Mouse (Mus musculus): Measurements from ENCODE around the gene Dnhd1. TPM values are rescaled to one million over a fixed set of nuclear protein-coding genes. Genes with fewer than 3 reads are reported as not detected.

Gene Dnhd1
- polyA plus RNA-seq, 1 experiment from 2014 or later = 1.0 TPM

DNA sequence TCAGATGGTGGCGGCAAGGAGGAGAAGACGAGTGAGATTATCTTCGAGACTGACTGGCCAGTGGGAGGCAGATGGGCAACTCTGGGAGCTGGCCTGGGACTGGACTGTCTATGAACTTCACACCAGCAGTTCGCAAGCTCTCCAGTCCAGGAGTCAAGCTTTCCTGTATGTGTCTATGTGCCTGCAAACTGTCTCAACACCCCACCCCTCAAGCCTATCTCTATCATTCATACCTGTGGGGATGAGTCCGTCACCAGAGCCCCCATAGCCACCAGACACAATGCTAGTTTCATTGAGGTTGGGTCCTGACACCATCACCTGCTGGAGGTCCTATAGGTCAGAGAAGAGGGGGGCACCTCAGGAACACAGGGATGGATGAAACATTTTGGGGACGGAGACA, 11.9 kb upstream of the Dnhd1 start:
- H3K27me3 ChIP-seq (replicated peaks; ENCODE audit: control insufficient read depth, insufficient read depth, low read length) = no peaks in the 10 kb centered on the region
- ATAC-seq = no peak
- H3K36me3 ChIP-seq (ENCODE audit: control insufficient read depth, insufficient read depth) = peaks cover 10% of the 10 kb centered on the region; the same call in 1 of the 2 replicates
- no peak overlapping the region for H3K27ac ChIP-seq (ENCODE audit: low read length)
- H3K4me1 ChIP-seq (replicated peaks; ENCODE audit: control insufficient read depth, insufficient read depth, low read length) = peaks cover 32% of the 10 kb centered on the region
- no peak overlapping the region for H3K4me3 ChIP-seq (replicated peaks; ENCODE audit: low read length)
- 94% methylated on average over 6 of the region's 6 CpGs for WGBS
- H3K9me3 ChIP-seq (ENCODE audit: control insufficient read depth, low read length) = no peaks in the 10 kb centered on the region
- no peak overlapping the region for H3K9ac ChIP-seq (replicated peaks; ENCODE audit: low read depth, low read length)
- no peak overlapping the region for H3K4me2 ChIP-seq (ENCODE audit: low read length)

DNA sequence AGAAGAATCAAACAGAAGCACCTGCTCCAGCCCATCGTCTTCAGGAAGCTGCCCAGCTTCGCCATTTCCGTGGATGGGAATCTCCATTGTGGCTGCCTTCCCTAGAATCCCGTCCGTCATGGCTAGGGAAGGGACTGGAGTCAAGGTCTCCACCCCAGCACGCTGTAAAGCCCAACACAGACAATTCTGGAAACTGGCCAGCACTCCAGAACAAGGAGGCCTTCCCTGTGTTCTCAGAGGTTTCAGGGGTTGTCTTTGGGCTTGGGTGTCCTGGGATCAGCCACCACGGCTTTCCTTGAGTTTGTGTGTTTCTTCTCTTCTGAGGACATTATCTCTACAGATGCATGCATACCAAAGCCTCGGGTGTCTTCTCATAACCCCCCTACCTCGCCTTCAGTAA, 11.3 kb upstream of the Dnhd1 start:
- peak overlapping the region; percentile 86 for H3K9ac ChIP-seq (replicated peaks; ENCODE audit: low read depth, low read length)
- H3K4me3 ChIP-seq (replicated peaks; ENCODE audit: low read length) = peak overlapping the region; percentile 82
- H3K27ac ChIP-seq (ENCODE audit: low read length) = no peak overlapping the region
- peak overlapping the region; percentile 98 for H3K4me2 ChIP-seq (ENCODE audit: low read length)
- H3K9me3 ChIP-seq (ENCODE audit: control insufficient read depth, low read length) = no peaks in the 10 kb centered on the region
- H3K27me3 ChIP-seq (replicated peaks; ENCODE audit: control insufficient read depth, insufficient read depth, low read length) = no peaks in the 10 kb centered on the region
- ATAC-seq = no peak
- 67% methylated on average over 9 of the region's 9 CpGs for WGBS
- H3K4me1 ChIP-seq (replicated peaks; ENCODE audit: control insufficient read depth, insufficient read depth, low read length) = peaks cover 27% of the 10 kb centered on the region
- peaks cover 10% of the 10 kb centered on the region; the same call in 1 of the 2 replicates for H3K36me3 ChIP-seq (ENCODE audit: control insufficient read depth, insufficient read depth)

DNA sequence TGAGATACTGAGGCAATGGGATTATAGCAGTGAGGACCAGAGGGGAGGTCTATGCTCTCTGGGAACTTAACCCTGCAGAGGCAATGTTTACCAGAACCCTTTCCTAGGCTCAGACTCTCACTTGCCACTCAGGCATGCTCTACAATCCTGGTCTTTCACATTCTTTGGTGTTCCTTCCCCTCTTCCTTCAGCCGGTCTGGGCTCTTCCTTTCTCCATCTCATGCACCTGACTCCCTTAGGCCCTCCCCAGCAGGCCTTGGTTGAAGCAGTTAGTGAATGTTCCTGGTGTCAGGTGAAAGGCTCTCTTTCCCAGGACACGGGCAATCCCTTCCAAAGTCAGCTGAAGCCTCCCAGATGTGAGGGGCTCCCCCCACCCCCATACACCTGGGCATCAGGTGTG, 10.9 kb upstream of the Dnhd1 start, which contains the start of gene Timm10b:
Timm10b (plus strand) TSS at position 301 of the 400 bp plus-strand sequence.
- 6% methylated on average over 2 of the region's 2 CpGs for WGBS
- Histone ChIP-seq H3K9ac (replicated peaks; ENCODE audit: low read depth, low read length) (peak within 1 kb of the TSS; percentile 86), H3K9me3 (ENCODE audit: control insufficient read depth, low read length) (no peaks in the 10 kb centered on the region), H3K27me3 (replicated peaks; ENCODE audit: control insufficient read depth, insufficient read depth, low read length) (no peaks in the 10 kb centered on the region), H3K4me1 (replicated peaks; ENCODE audit: control insufficient read depth, insufficient read depth, low read length) (peaks cover 24% of the 10 kb centered on the region), H3K4me2 (ENCODE audit: low read length) (peak within 1 kb of the TSS; percentile 98), H3K36me3 (ENCODE audit: control insufficient read depth, insufficient read depth) (peaks cover 10% of the 10 kb centered on the region; the same call in 1 of the 2 replicates), H3K27ac (ENCODE audit: low read length) (peak within 1 kb of the TSS; percentile 83), H3K4me3 (replicated peaks; ENCODE audit: low read length) (peak within 1 kb of the TSS; percentile 82)
- ATAC-seq = peak; percentile 16

DNA sequence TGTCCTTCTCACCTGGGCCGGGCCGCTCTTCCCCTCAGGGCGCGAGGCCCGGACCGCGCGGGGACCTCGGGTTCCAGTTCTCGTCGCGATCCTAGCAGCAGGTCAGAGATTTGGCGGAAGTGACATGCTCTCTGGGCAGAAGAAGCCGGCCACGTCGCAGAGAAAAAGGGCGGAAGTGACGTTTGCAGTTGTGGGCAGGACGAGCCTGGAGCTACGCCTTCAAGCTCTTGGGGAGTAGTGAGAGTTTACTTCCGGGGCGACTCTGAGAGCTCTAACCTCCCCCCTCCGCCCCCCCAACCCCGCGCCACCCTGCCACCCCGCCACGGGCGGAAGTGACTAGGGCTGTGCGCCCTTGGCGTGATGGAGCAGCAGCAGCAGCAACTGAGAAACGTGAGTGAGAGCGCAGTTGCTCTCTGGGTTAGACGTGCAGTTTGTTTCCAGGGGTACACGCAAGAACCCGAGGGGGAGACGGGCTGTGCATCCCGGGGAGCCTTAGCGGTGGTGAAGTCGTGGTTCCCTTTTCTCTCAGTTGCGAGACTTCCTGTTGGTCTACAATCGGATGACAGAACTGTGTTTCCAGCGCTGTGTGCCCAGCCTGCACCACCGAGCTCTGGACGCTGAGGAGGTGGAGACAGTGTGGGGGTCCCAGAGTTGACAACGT, 10.3 kb upstream of the Dnhd1 start, which contains the start of the genes Arfip2 and Gm45799:
Arfip2 (minus strand) TSS at position 184 of the 661 bp plus-strand sequence.
Gm45799 (plus strand) TSS at position 320 of the 661 bp plus-strand sequence.
- ATAC-seq = peak; percentile 96
- H3K27me3 ChIP-seq (replicated peaks; ENCODE audit: control insufficient read depth, insufficient read depth, low read length) = no peaks in the 10 kb centered on the region
- peak within 1 kb of the TSS; percentile 83 for H3K27ac ChIP-seq (ENCODE audit: low read length)
- WGBS = 0% methylated on average over 45 of the region's 45 CpGs
- H3K4me1 ChIP-seq (replicated peaks; ENCODE audit: control insufficient read depth, insufficient read depth, low read length) = peaks cover 24% of the 10 kb centered on the region
- H3K9me3 ChIP-seq (ENCODE audit: control insufficient read depth, low read length) = no peaks in the 10 kb centered on the region
- peak within 1 kb of the TSS; percentile 98 for H3K4me2 ChIP-seq (ENCODE audit: low read length)
- H3K4me3 ChIP-seq (replicated peaks; ENCODE audit: low read length) = peak within 1 kb of the TSS; percentile 82
- H3K36me3 ChIP-seq (ENCODE audit: control insufficient read depth, insufficient read depth) = peaks cover 10% of the 10 kb centered on the region; the same call in 1 of the 2 replicates
- H3K9ac ChIP-seq (replicated peaks; ENCODE audit: low read depth, low read length) = peak within 1 kb of the TSS; percentile 86

DNA sequence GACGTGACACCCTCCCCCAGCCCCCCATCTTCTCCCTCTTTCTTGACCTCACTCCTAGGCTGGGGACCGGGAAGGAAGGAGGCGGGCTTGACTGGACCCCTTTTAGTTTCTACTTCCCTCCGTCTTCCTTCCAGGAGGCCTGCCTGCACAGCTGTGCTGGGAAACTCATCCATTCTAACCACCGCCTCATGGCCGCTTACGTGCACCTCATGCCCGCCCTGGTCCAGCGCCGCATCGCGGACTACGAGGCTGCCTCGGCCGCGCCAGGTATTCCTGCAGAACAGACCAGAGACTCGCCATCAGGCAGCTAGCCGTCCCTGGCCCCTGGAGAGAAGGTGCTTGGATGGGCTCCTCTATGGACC, 9.8 kb upstream of the Dnhd1 start:
- Histone ChIP-seq H3K36me3 (ENCODE audit: control insufficient read depth, insufficient read depth) (peaks cover 8% of the 10 kb centered on the region; the same call in 1 of the 2 replicates), H3K27me3 (replicated peaks; ENCODE audit: control insufficient read depth, insufficient read depth, low read length) (no peaks in the 10 kb centered on the region), H3K9ac (replicated peaks; ENCODE audit: low read depth, low read length) (peak overlapping the region; percentile 74), H3K27ac (ENCODE audit: low read length) (peak overlapping the region; percentile 83), H3K4me2 (ENCODE audit: low read length) (peak overlapping the region; percentile 98), H3K4me1 (replicated peaks; ENCODE audit: control insufficient read depth, insufficient read depth, low read length) (peaks cover 24% of the 10 kb centered on the region), H3K9me3 (ENCODE audit: control insufficient read depth, low read length) (no peaks in the 10 kb centered on the region), H3K4me3 (replicated peaks; ENCODE audit: low read length) (peak overlapping the region; percentile 82)
- no peak for ATAC-seq
- 0% methylated on average over 18 of the region's 18 CpGs for WGBS

DNA sequence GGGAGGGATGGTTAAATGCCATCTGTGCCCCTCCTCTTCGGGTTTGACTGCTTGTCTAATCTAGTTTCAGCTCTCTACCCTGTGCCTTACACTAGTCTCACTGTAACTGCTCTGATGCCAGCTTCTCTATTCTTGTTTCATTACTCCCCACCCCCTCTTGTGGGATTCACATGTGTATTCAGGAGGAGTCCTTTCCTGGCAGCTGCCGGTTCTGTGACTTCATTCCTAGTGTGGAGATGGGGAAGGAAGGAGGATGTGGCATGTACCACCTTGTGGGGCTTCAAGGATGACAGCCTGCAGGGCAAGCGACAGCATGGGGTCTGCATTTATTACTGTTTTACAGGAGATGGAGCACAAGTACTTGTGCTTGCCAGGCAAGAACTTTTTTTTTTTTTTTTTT, 8.7 kb upstream of the Dnhd1 start:
- 79% methylated on average over 3 of the region's 3 CpGs for WGBS
- Histone ChIP-seq H3K4me2 (ENCODE audit: low read length) (no peak overlapping the region), H3K9me3 (ENCODE audit: control insufficient read depth, low read length) (no peaks in the 10 kb centered on the region), H3K36me3 (ENCODE audit: control insufficient read depth, insufficient read depth) (peaks cover 5% of the 10 kb centered on the region; the same call in 1 of the 2 replicates), H3K9ac (replicated peaks; ENCODE audit: low read depth, low read length) (no peak overlapping the region), H3K27ac (ENCODE audit: low read length) (no peak overlapping the region), H3K27me3 (replicated peaks; ENCODE audit: control insufficient read depth, insufficient read depth, low read length) (no peaks in the 10 kb centered on the region), H3K4me1 (replicated peaks; ENCODE audit: control insufficient read depth, insufficient read depth, low read length) (peaks cover 24% of the 10 kb centered on the region), H3K4me3 (replicated peaks; ENCODE audit: low read length) (no peak overlapping the region)
- no peak for ATAC-seq

DNA sequence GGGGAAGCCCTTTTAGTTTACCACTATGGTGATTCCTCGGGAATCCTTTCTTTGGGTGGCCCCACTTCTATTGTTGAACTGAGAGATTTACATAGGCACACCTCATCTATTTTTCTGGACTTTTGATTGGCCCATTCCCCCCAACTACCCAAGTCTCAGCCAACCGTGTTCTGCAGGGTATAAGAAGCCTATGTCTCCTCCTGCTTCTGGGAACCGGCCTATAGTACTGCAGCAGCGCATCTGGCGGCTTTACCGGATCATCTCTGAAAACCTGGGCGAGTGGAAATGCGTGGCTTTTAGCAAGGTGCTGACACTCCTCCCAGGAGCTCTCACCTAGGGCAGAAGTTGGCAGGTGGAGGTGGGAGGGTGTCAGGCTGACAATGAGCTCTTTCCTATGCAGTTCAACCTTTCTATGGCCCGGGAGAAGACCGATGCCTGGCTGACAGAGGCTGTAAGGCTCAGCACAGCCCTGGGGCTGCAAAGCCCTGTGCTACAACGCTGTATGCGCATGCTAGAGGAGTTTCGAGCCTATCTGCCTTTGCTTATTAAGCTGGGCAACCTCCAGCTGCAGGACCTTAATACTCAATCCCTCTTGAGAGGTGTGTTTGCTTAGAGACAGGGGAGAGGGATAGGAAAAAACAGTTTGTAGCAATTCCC, 35.0 kb downstream of the Dnhd1 start:
- WGBS = 11% methylated on average over 13 of the region's 13 CpGs
- Histone ChIP-seq H3K4me3 (replicated peaks; ENCODE audit: low read length) (no peak overlapping the region), H3K27ac (ENCODE audit: low read length) (no peak overlapping the region), H3K4me1 (replicated peaks; ENCODE audit: control insufficient read depth, insufficient read depth, low read length) (no peaks in the 10 kb centered on the region), H3K4me2 (ENCODE audit: low read length) (no peak overlapping the region), H3K36me3 (ENCODE audit: control insufficient read depth, insufficient read depth) (no peaks in the 10 kb centered on the region), H3K27me3 (replicated peaks; ENCODE audit: control insufficient read depth, insufficient read depth, low read length) (no peaks in the 10 kb centered on the region), H3K9ac (replicated peaks; ENCODE audit: low read depth, low read length) (no peak overlapping the region), H3K9me3 (ENCODE audit: control insufficient read depth, low read length) (no peaks in the 10 kb centered on the region)
- ATAC-seq = no peak

DNA sequence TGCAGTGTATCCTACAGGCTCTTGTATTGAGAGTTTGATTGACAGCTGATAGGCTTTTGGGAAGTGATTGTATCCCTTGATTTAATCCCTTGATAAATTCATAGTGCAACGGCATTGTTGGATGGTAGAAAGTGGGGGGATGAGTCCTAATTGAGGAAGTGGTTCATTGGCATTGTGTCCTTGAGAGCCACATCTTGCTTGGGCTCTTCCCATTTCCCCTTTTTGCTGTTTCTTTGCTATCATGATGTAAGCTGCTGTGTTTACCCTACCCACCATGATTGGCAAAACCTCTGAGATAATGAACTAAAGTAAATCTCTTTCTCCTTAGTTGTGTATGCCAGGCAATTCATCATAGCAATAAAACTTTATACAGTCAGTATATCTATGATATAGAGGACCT, 40.2 kb downstream of the Dnhd1 start:
- no peaks in the 10 kb centered on the region for H3K27me3 ChIP-seq (replicated peaks; ENCODE audit: control insufficient read depth, insufficient read depth, low read length)
- WGBS = 73% methylated on average over 1 of the region's 1 CpGs

DNA sequence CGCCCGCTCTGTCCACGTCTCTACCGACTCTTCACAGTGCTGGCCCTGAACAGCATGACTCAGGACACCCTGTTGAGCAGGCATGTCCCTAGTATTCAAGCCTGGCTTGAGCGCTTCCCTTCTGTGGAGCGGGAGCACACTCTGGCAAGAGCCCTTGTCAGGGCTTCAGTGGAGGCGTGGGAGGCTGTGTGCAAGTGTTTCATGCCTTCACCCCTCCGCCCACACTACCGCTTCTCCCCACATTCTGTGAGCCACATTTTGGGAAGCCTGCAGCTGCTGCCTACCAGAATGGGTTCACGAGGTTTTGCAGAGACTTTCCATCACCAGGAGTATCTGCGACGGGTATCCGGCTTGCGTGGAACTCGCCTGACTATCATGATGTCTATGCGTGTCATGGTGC, 52.6 kb downstream of the Dnhd1 start:
- no peaks in the 10 kb centered on the region for H3K4me1 ChIP-seq (replicated peaks; ENCODE audit: control insufficient read depth, insufficient read depth, low read length)
- ATAC-seq = no peak
- no peaks in the 10 kb centered on the region for H3K27me3 ChIP-seq (replicated peaks; ENCODE audit: control insufficient read depth, insufficient read depth, low read length)
- WGBS = 85% methylated on average over 16 of the region's 16 CpGs
- no peak overlapping the region for H3K9ac ChIP-seq (replicated peaks; ENCODE audit: low read depth, low read length)
- no peak overlapping the region for H3K4me2 ChIP-seq (ENCODE audit: low read length)
- no peak overlapping the region for H3K4me3 ChIP-seq (replicated peaks; ENCODE audit: low read length)
- no peaks in the 10 kb centered on the region for H3K9me3 ChIP-seq (ENCODE audit: control insufficient read depth, low read length)
- H3K36me3 ChIP-seq (ENCODE audit: control insufficient read depth, insufficient read depth) = no peaks in the 10 kb centered on the region
- no peak overlapping the region for H3K27ac ChIP-seq (ENCODE audit: low read length)

More for the DNA sequence above, 40.2 kb downstream of the Dnhd1 start:
- Histone ChIP-seq H3K9me3 (ENCODE audit: control insufficient read depth, low read length) (no peaks in the 10 kb centered on the region), H3K4me2 (ENCODE audit: low read length) (no peak overlapping the region), H3K4me3 (replicated peaks; ENCODE audit: low read length) (no peak overlapping the region), H3K36me3 (ENCODE audit: control insufficient read depth, insufficient read depth) (no peaks in the 10 kb centered on the region), H3K9ac (replicated peaks; ENCODE audit: low read depth, low read length) (no peak overlapping the region), H3K4me1 (replicated peaks; ENCODE audit: control insufficient read depth, insufficient read depth, low read length) (no peaks in the 10 kb centered on the region), H3K27ac (ENCODE audit: low read length) (no peak overlapping the region)
- no peak for ATAC-seq

Data from forebrain, embryonic 16.5 days (tissue).